Mouse (Mus musculus): ENCODE data around the gene Olfr669.
"Not testable (repeated sequence)": the region's sequence is repeated elsewhere in the genome, so short reads cannot be mapped to it uniquely, and the experiment has no call there.

Gene Olfr669

DNA sequence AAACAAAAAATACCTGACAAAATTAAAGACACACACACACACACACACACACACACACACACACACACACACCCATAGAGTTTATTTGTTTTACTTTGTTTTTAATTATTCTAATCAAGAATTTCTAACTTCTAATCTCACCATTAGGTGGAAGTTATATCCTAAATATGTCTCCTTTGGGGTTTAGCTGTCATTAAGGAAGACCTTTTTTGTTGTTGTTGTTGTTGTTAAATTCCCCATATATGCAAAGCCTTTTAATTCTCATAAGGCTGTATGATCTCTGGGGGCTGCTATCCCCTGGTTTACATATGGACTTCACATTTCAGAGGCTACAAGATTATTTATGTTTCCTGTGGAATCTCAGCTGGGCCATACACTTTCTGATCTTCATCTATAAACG lies at the start of gene Olfr669:
TSS of gene Olfr669 (plus strand) at position 301 of the 400 bp plus-strand sequence.
- DNase-seq = no peak

DNA sequence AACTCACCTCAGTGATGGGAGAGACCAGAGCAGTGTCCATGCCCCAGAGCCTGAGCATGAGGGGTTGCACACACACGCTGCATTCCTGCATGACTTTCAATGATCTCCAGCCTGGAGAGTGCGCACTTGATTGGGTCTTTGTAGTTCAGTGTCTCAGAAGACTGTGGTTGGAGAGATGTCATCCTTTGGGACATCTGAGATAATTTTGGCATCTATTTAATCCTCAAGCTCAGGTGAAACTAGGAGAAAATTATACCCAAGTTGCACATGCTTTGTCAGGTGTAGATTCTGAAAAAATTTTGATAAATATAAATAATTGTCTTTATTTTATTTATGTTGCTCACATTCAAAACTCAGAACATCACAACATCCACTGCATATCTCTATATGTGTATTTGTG lies 38.2 kb upstream of the Olfr669 start, which contains the start of gene Olfr666:
TSS of gene Olfr666 (minus strand) at position 101 of the 400 bp plus-strand sequence.
- no peak for DNase-seq

DNA sequence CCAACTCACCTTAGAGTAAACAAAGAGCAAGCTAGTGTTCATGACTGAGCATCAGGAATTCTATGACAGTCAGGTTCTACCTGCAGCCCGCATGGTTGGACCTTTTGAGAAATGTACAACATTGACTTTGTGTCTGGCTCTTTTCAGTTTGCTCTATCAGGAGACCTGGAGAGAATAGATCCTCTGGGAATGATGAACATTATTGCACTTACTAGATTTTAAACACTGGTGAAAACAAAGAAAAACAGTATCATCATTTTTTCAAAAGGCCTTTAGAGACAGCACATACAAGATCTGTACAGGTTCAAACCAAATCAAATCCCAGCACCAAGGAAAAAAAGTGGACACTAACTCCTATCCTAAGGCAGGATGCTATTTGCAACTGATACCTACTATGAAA lies 12.7 kb upstream of the Olfr669 start, which contains the start of gene Olfr667:
TSS of gene Olfr667 (minus strand) at position 101 of the 400 bp plus-strand sequence.
- no peak for DNase-seq

DNA sequence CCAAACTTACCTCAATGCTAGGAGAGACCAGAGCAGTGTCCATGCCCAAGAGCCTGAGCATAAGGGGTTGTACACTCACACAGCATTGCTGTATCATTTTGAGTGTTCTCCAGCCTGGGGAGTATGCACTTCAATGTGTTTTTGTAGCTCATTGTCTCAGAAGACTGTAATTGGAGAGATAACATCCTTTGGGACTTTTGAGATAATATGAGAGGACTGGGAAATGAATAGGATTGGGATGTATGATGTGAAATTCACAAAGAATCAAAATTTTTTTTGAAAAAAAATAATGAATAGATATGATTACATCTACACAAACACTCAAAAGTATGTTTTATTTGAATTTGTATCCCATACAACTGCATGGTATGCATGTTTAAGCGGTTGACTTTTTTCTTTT lies 6.1 kb upstream of the Olfr669 start, which contains the start of gene Olfr668:
TSS of gene Olfr668 (minus strand) at position 101 of the 400 bp plus-strand sequence.
- DNase-seq = no peak

DNA sequence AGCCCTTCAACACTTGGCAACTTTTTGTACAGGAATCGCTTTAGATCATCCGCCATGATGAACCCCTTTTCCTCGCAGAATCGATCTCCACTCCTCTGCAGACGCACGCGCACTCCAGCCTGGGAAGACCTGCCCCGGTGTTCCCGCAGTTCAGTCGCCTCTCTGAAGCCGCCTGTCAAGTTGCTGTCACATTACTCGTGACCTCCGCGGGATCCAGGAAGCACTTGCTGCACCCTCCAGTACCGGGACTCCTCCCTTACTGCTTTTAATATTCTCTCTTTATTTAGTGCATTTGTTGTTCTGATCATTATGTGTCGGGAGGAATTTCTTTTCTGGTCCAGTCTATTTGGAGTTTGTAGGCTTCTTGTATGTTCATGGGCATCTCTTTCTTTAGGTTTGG lies 16.2 kb downstream of the Olfr669 start:
- not testable (repeated sequence) for DNase-seq

DNA sequence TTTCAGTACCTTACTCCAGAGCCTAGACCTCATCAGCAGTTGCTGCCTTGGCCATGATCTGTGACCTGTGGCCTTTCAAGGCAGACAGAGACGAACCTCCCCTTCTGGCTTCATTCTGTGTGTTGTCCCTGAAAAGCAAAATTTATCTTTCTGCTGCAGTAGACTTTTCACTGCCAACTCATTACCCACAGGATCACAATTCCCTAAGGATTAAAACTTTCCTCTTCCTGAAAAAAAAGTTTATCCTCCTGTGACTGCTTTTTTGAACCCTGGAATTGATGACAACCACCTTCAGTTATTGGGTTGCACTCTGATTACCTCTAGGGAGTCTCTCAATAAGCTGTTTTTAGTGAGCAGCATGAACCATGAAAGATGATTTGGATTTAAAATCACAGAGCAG lies 28.5 kb downstream of the Olfr669 start, which contains the start of gene Olfr670:
TSS of gene Olfr670 (minus strand) at position 101 of the 400 bp plus-strand sequence.
- DNase-seq = no peak

DNA sequence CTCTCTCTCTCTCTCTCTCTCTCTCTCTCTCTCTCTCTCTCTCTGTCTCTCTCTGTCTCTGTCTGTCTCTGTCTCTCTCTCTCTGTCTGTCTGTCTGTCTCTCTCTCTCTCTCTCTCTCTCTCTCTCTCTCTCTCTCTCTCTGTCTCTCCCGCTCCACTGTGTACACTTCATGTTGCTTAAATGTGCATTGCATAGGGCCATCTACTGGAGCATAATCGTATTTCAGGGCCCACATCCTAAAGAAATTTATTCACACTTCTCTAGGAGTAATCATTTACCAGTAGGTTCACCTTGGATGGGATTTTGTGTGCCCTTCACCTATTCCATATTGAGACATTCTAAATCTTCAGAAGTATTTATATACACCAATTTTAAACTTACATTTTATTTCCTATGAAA lies 38.5 kb downstream of the Olfr669 start:
- not testable (repeated sequence) for DNase-seq

DNA sequence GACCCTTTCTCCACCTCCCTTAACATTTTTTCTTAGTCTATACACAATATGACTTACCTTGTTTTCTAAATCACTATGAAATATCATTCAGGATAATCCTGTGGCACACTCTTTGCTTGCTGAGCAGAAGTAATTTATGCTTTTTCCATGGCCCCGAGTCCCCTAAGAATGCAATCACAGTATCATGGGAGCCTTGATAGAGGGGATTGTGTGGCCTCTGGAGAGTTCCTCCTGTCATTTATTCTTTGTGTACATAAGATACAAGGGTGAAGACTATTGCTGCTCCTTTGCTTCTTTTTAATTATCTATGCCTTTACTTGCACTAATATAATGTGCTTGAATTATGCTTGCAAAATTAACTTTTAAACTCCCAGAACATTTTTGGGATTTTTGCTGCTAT lies 45.0 kb downstream of the Olfr669 start, which contains the start of gene Olfr671:
TSS of gene Olfr671 (minus strand) at position 101 of the 400 bp plus-strand sequence.
- no peak for DNase-seq
